Mouse (Mus musculus) liver, embryonic 15.5 days (tissue): Measurements from ENCODE around the gene Gatad1. TPM values are rescaled to one million over a fixed set of nuclear protein-coding genes. Genes with fewer than 3 reads are reported as not detected.
"Not testable (repeated sequence)": the region's sequence is repeated elsewhere in the genome, so short reads cannot be mapped to it uniquely, and the experiment has no call there.

ENCODE experiments used
- ATAC-seq: fragments of 200-750 bp; cut with Nextera tagmentation; 2 replicates; pipeline ENCODE4 v1.8.0; 2017; ENCODE audit warnings: moderate number of reproducible peaks, mild to moderate bottlenecking, moderate library complexity; ENCODE audit not compliant: insufficient read depth
- H3K27ac ChIP-seq: fragments of 300-500 bp; sonication (generic); replicated peaks from 2 replicates; pipeline ENCODE4 v1.5.1; 2015; ENCODE audit warnings: mild to moderate bottlenecking, inconsistent platforms
- H3K27me3 ChIP-seq: fragments of 300-500 bp; sonication (generic); 2 replicates; pipeline ENCODE4 v1.6.1; 2015; ENCODE audit warnings: mild to moderate bottlenecking, inconsistent platforms
- H3K36me3 ChIP-seq: fragments of 300-500 bp; sonication (generic); replicated peaks from 2 replicates; pipeline ENCODE4 v1.6.1; 2015; ENCODE audit warnings: moderate library complexity, mild to moderate bottlenecking, inconsistent platforms
- H3K4me1 ChIP-seq: fragments of 300-500 bp; sonication (generic); replicated peaks from 2 replicates; pipeline ENCODE4 v1.6.1; 2015; ENCODE audit warnings: inconsistent platforms
- H3K4me2 ChIP-seq: fragments of 300-500 bp; sonication (generic); 2 replicates; pipeline ENCODE4 v1.6.1; 2015; ENCODE audit warnings: moderate library complexity, mild to moderate bottlenecking, inconsistent platforms
- H3K4me3 ChIP-seq: fragments of 300-500 bp; sonication (generic); replicated peaks from 2 replicates; pipeline ENCODE4 v1.5.1; 2015; ENCODE audit warnings: mild to moderate bottlenecking, inconsistent platforms
- H3K9ac ChIP-seq: fragments of 300-500 bp; sonication (generic); 2 replicates; pipeline ENCODE4 v1.6.1; 2015; ENCODE audit warnings: moderate library complexity, mild to moderate bottlenecking, inconsistent platforms
- H3K9me3 ChIP-seq: fragments of 300-500 bp; sonication (generic); replicated peaks from 2 replicates; pipeline ENCODE4 v1.6.1; 2016; ENCODE audit warnings: inconsistent platforms
- WGBS: fragments of 180-500 bp; shearing (Covaris S2); methylation state at CpG from one replicate; pipeline ENCODE4 v1.1.7; 2015; ENCODE audit warnings: mixed read lengths; ENCODE audit not compliant: insufficient replicate concordance; 5-methylcytosine and 5-hydroxymethylcytosine counted together
- polyA plus RNA-seq: library from polyadenylated mRNA; unstranded; fragments of >200 nt; fragmentation: Nextera tagmentation; extraction: Ambion mirVana; gene quantifications from 2 replicates; pipeline ENCODE4 v1.2.1, GENCODE M21; 2015

Gatad1 gene
- polyA plus RNA-seq, 1 experiment from 2014 or later, result 22.6 TPM

DNA sequence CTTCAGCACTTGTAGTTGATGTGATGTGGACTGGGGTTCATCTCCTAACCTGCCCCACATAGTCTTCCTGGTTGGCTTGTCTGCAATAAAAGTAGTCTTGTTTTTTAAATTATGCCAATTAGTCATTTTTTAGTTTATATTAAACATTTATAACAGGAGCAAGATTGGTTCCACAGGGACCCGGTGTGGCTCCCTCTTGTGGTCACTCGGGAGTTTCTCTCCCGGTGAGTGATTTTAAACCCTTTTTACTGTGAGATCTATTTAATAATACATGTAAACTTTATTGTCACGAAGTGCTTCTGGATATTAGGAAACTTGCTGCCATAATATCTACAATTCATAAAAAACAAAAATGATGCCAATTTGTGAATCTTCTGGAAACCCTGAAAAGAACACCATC, 23.0 kb downstream of the Gatad1 start:
- no peaks in the 10 kb centered on the region for H3K27me3 ChIP-seq
- no peaks in the 10 kb centered on the region for H3K9me3 ChIP-seq
- no peak overlapping the region for H3K27ac ChIP-seq
- WGBS, result 70% methylated on average over 4 of the region's 4 CpGs
- H3K9ac ChIP-seq, result no peak overlapping the region
- H3K4me1 ChIP-seq, result 0 out of 2 replicates have a peak, but pooled peaks cover 3% of the 10 kb centered on the region
- peaks cover 5% of the 10 kb centered on the region; the same call in 1 of the 2 replicates for H3K36me3 ChIP-seq
- no peak overlapping the region for H3K4me3 ChIP-seq
- ATAC-seq, result no peak
- H3K4me2 ChIP-seq, result no peak overlapping the region

DNA sequence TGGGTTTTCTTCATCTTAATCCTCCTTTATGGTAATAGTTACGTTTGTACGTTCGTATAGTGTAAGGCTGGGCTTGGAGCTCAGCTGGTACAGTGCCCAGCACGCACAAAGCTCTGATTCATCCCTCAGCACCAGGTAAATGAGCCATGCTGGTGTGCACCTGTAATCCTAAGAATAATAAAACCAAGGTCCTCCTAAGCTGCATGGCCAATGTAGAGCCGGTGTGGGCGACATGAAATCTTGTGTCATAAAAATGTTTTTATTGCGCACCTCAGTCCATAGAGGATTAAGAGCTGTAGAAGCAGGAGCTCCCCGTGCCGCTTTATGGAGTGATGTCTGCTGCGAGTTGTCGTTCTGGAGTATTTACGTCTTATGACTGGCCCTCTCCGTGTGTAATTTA, 23.7 kb downstream of the Gatad1 start:
- 84% methylated on average over 13 of the region's 13 CpGs for WGBS

DNA sequence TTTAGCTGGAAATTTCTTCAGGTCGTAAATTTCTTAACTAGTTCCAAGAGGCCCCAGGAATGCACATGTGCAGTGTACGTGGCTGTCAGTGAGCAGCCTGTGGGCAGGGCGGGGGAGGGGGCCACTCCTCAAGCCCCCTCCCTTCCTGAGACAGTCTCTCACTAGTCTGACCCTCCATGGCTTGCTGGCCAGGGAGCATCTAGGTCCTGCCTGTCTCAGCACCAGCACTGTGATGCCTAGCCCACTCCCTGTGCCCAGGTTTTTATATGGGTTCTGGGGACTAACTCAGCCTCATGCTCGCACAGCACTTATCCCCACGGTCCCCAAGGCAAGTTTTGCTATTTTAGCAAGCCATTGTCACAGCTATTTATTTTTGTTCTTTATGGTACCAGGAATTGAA, 24.7 kb downstream of the Gatad1 start:
- H3K27me3 ChIP-seq, result no peaks in the 10 kb centered on the region
- no peak overlapping the region for H3K4me3 ChIP-seq
- H3K4me2 ChIP-seq, result no peak overlapping the region
- no peaks in the 10 kb centered on the region for H3K9me3 ChIP-seq
- H3K36me3 ChIP-seq, result peaks cover 2% of the 10 kb centered on the region; the same call in 1 of the 2 replicates
- no peak overlapping the region for H3K27ac ChIP-seq
- ATAC-seq, result no peak
- 64% methylated on average over 5 of the region's 5 CpGs for whole genome bisulfite sequencing
- H3K4me1 ChIP-seq, result 0 out of 2 replicates have a peak, but pooled peaks cover 3% of the 10 kb centered on the region
- no peak overlapping the region for H3K9ac ChIP-seq

More for the DNA sequence above, 23.7 kb downstream of the Gatad1 start:
- Histone ChIP-seq H3K4me1 (0 out of 2 replicates have a peak, but pooled peaks cover 3% of the 10 kb centered on the region), H3K9me3 (no peaks in the 10 kb centered on the region), H3K4me2 (no peak overlapping the region), H3K4me3 (no peak overlapping the region), H3K27me3 (no peaks in the 10 kb centered on the region), H3K36me3 (peaks cover 5% of the 10 kb centered on the region; the same call in 1 of the 2 replicates), H3K9ac (no peak overlapping the region), H3K27ac (no peak overlapping the region)
- ATAC-seq, result no peak

DNA sequence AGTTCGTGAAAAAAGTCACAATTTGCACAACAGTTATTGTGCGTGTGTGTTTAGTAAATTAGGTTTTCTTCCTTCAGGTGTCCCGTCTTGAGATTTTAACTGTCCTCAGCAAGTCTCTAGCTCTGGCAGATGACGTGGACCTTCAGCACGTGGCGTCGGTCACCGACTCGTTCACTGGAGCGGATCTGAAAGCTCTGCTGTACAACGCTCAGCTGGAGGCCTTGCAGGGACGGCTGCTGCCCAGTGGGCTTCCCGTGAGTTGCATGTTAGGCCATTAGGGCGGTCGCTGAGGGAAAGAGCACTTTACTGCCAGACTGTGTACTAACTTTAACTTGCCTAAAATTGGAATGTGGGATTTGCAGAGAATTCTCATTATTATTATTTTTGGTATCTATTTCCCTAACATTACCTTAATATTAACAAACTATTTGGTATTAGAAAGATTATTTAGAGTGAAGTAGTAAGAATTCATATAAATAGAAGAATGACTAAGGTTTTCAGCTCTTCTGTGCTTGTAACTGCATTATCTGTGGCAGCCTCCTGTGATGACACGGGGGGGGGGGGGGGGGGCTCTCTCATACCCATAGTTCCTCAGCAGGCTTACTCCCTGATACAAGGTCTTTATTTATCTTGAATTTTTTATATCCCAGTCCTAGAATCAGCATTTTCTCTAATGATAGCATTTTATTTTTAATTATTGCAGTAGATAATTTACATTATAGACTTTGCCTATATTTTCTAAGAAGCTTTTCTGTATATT, 25.3 kb downstream of the Gatad1 start:
- WGBS, result 68% methylated on average over 16 of the region's 16 CpGs
- no peaks in the 10 kb centered on the region for H3K9me3 ChIP-seq
- H3K27me3 ChIP-seq, result no peaks in the 10 kb centered on the region
- H3K36me3 ChIP-seq, result 0 out of 2 replicates have a peak, but pooled peaks cover under 1% of the 10 kb centered on the region
- no peak overlapping the region for H3K4me3 ChIP-seq
- H3K9ac ChIP-seq, result no peak overlapping the region
- no peak for ATAC-seq
- 0 out of 2 replicates have a peak, but pooled peaks cover 3% of the 10 kb centered on the region for H3K4me1 ChIP-seq
- no peak overlapping the region for H3K4me2 ChIP-seq
- H3K27ac ChIP-seq, result no peak overlapping the region

DNA sequence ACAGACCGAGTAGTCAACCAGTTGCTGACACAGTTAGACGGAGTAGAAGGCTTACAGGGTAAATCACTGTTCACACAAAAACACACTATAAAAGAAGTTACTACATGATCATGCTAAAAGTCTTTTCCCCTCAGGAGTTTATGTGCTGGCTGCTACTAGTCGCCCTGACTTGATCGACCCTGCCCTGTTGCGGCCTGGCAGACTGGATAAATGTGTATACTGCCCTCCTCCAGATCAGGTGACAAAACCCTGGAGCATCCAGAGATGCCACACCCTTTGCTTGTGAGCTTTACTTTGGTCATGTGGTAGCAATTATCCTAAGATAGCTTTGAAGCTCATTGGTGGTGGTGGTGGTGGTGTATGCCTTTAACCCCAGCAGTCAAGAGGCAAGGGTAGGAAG, 26.9 kb downstream of the Gatad1 start:
- H3K4me2 ChIP-seq, result no peak overlapping the region
- no peak overlapping the region for H3K27ac ChIP-seq
- no peaks in the 10 kb centered on the region for H3K27me3 ChIP-seq
- H3K9ac ChIP-seq, result no peak overlapping the region
- ATAC-seq, result no peak
- peaks cover 10% of the 10 kb centered on the region; the same call in 1 of the 2 replicates for H3K36me3 ChIP-seq
- no peak overlapping the region for H3K4me3 ChIP-seq
- 0 out of 2 replicates have a peak, but pooled peaks cover 3% of the 10 kb centered on the region for H3K4me1 ChIP-seq
- H3K9me3 ChIP-seq, result no peaks in the 10 kb centered on the region
- 83% methylated on average over 5 of the region's 5 CpGs for WGBS

DNA sequence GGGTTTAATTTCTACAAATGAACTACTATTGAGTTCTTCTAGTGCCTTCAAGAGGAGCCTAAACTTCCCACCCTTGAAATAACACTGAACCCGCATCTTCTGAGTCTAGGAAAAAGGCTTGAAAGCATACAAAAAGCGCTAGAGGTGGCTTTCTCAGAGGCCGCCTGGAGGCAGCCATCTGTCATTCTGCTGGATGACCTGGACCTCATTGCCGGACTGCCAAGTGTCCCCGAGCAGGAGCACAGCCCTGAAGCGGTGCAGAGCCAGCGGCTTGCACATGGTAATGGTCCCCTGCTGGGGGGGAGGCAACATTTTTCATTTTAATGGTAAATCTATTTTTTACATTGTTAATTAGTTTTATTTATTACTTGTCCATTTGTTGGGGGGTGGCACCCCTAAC, 36.5 kb downstream of the Gatad1 start:
- Histone ChIP-seq H3K4me3 (no peak overlapping the region), H3K9ac (no peak overlapping the region), H3K4me2 (no peak overlapping the region), H3K27ac (no peak overlapping the region), H3K9me3 (no peaks in the 10 kb centered on the region), H3K36me3 (peaks cover 35% of the 10 kb centered on the region; the same call in 1 of the 2 replicates), H3K27me3 (no peaks in the 10 kb centered on the region), H3K4me1 (no peaks in the 10 kb centered on the region)
- ATAC-seq, result no peak
- 71% methylated on average over 7 of the region's 7 CpGs for WGBS

DNA sequence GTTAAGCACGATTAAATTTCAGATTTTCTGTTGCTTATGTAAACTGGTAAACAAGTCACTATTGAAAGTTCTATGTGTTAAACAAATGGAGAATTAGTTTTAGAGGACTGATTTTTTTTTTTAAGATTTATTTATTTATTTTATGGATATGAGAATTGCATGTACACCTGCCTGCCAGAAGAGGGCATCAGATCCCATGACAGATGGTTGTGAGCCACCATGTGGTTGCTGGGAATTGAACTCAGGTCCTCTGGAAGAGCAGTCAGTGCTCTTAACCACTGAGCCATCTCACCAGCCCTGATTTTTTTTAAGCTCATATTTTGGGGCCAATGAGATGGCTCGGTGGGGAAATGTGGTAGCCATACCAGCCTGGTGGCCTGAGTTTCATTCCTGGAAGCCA, 45.1 kb downstream of the Gatad1 start:
- WGBS, result 75% methylated on average over 2 of the region's 2 CpGs
- not testable (repeated sequence) for ATAC-seq, H3K4me3 ChIP-seq

DNA sequence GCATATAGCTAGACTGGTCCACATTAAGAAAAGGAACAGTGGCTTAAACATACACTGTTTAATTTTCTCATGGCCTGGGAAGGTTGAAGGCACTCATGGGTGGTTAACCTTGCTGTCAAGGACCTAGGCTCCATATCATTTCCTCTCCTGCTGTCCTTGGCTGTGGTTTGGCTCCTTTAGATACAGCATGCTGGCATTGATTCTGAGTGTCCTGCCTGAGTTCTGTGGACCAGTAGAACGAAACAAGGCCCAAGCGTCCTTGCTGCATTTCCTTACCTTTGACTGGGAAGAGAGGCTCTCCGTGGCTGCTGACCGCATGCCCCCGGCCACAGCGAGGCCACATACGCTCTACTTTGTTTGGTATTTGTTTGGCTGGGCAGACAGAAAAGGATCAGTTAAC, 47.7 kb downstream of the Gatad1 start:
- Histone ChIP-seq H3K9me3 (no peaks in the 10 kb centered on the region), H3K4me1 (no peaks in the 10 kb centered on the region), H3K9ac (no peak overlapping the region), H3K4me3 (no peak overlapping the region), H3K27ac (no peak overlapping the region), H3K27me3 (no peaks in the 10 kb centered on the region), H3K4me2 (no peak overlapping the region), H3K36me3 (peaks cover 41% of the 10 kb centered on the region)
- ATAC-seq, result no peak
- WGBS, result 85% methylated on average over 7 of the region's 7 CpGs

More for the DNA sequence above, 45.1 kb downstream of the Gatad1 start:
- peaks cover 34% of the 10 kb centered on the region for H3K36me3 ChIP-seq
- not testable (repeated sequence) for H3K27ac ChIP-seq, H3K9me3 ChIP-seq, H3K9ac ChIP-seq, H3K4me1 ChIP-seq, H3K4me2 ChIP-seq, H3K27me3 ChIP-seq

DNA sequence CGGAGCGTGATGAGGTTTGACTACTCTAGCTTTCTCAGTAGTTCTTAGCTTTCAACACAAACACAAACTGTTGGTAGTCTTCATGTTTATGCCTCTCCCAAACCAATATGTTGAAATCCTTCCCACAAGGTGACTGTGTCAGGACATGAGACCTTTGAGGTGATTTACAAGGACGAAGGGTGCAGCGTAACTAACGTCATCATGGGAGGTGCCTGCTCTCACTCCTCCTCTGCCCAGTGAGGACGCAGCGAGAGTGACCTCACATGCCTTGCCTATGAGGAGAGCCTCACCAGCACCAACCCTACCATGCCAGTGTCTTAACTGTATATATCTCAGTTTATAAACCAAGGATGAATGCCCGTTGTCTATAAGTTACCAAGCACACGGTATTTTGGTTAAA, 49.9 kb downstream of the Gatad1 start:
- Histone ChIP-seq H3K4me3 (no peak overlapping the region), H3K27ac (no peak overlapping the region), H3K9me3 (no peaks in the 10 kb centered on the region), H3K4me2 (no peak overlapping the region), H3K27me3 (no peaks in the 10 kb centered on the region), H3K36me3 (peaks cover 34% of the 10 kb centered on the region), H3K4me1 (no peaks in the 10 kb centered on the region), H3K9ac (no peak overlapping the region)
- 84% methylated on average over 9 of the region's 9 CpGs for WGBS
- no peak for ATAC-seq

DNA sequence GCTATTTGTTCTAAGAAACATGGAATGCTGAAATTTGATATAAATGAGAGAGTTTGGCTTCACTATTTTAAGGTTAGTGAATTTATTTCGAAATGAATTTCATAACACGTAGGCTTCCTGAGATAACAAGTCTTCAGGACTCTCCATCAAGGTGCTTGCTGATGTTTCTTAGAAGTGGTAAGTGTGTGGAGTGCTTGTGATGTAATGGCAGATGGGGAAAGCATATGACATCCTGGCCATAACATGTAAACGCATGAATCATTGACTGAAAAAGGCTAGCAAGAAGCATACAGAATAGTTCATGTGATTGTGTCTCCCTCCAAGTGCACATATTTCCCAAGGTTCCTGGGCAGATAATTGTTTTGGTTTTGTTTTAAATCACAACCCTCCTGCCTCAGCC, 56.2 kb downstream of the Gatad1 start:
- H3K36me3 ChIP-seq, result peaks cover 11% of the 10 kb centered on the region
- H3K27me3 ChIP-seq, result no peaks in the 10 kb centered on the region
- no peak overlapping the region for H3K4me3 ChIP-seq
- WGBS, result 69% methylated on average over 3 of the region's 3 CpGs
- H3K9me3 ChIP-seq, result no peaks in the 10 kb centered on the region
- H3K4me1 ChIP-seq, result peaks cover 9% of the 10 kb centered on the region
- ATAC-seq, result no peak
- no peak overlapping the region for H3K9ac ChIP-seq
- H3K4me2 ChIP-seq, result no peak overlapping the region
- H3K27ac ChIP-seq, result no peak overlapping the region

DNA sequence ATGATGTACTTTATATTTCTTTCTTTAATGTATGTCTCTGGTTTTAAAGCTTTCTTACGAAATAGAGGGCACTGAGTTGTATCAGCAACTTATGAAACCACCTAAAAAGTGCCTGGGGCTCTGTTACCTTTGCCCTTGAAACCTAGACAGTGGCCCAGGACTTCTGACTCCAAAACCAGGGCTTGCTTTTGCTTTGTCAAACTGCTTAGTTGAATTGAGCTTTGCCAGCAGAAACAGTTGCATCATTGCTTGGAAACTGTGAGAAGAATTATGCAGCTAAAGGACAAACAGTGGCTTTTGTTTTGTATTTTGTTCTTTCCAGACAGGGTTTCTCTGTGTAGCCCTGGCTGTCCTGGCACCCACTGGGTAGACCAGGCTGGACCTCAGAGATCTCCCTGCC, 56.7 kb downstream of the Gatad1 start:
- Histone ChIP-seq H3K4me3 (no peak overlapping the region), H3K4me1 (peaks cover 13% of the 10 kb centered on the region), H3K9ac (no peak overlapping the region), H3K27me3 (no peaks in the 10 kb centered on the region), H3K36me3 (0 out of 2 replicates have a peak, but pooled peaks cover 6% of the 10 kb centered on the region), H3K4me2 (no peak overlapping the region), H3K9me3 (no peaks in the 10 kb centered on the region), H3K27ac (no peak overlapping the region)
- 35% methylated on average over 1 of the region's 1 CpGs for WGBS
- no peak for ATAC-seq
